Mouse (Mus musculus) heart, adult 2 months (tissue): Measurements from ENCODE around the gene Fgf18.

Experiments
- CTCF ChIP-seq: fragments of 200-600 bp; IDR thresholded peaks from 2 replicates; pipeline ENCODE4 v1.8.1; 2022; ENCODE audit warnings: antibody characterized with exemption, mild to moderate bottlenecking, moderate library complexity
- EP300 ChIP-seq: fragments of 200-500 bp; IDR thresholded peaks from 2 replicates; pipeline ENCODE4 v1.6.1; 2011; ENCODE audit warnings: low read depth, low read length, control low read depth; ENCODE audit not compliant: insufficient read depth
- POLR2A ChIP-seq: fragments of 200-500 bp; IDR thresholded peaks from 2 replicates; pipeline ENCODE4 v1.6.1; 2011; ENCODE audit warnings: mild to moderate bottlenecking, low read depth, low read length, control low read depth; ENCODE audit not compliant: insufficient read depth

- TF ChIP-seq EP300 = no peak
- no peak for TF ChIP-seq CTCF
- TF ChIP-seq POLR2A = no peak
Measured at GRCm38 (mm10) chr11:33140111-33140460, 7.1 kb downstream of the Fgf18 start.
